Mouse (Mus musculus) gonadal fat pad, adult 2 months (tissue): ENCODE data around the gene Il12rb2. TPM values are rescaled to one million over a fixed set of nuclear protein-coding genes. Genes with fewer than 3 reads are reported as not detected.

ENCODE experiments used
- DNase-seq: peaks from one replicate; pipeline ENCODE4 v3.0.0-alpha.2; 2012; ENCODE audit warnings: low read depth
- polyA plus RNA-seq: library from polyadenylated mRNA; depleted of rRNA; stranded (reverse); fragments of >200 nt; gene quantifications from 2 replicates; pipeline ENCODE4 v1.2.3, GENCODE M21; 2012; rRNA removed

Il12rb2 gene
- polyA plus RNA-seq, 1 experiment = 0.43 TPM

DNA sequence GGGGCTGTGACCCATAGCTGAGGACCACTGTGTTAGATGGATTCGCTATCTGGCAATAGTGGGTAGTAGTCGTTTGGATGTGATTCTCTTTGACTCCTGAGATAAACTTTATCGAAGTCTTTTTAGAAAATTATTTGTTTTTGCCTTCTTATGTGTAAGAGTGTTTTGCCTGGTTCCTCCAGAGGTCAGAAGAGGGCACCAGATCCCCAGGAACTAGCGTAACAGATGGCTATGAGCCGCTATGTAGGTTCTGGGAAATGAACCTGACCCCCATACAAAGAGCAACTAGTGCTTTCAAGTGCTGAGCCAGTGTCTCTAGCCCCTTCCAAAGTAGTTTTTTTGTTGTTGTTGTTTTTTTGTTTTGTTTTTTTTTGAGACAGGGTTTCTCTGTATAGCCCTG lies 79.9 kb downstream of the Il12rb2 start:
- DNase-seq = no peak

DNA sequence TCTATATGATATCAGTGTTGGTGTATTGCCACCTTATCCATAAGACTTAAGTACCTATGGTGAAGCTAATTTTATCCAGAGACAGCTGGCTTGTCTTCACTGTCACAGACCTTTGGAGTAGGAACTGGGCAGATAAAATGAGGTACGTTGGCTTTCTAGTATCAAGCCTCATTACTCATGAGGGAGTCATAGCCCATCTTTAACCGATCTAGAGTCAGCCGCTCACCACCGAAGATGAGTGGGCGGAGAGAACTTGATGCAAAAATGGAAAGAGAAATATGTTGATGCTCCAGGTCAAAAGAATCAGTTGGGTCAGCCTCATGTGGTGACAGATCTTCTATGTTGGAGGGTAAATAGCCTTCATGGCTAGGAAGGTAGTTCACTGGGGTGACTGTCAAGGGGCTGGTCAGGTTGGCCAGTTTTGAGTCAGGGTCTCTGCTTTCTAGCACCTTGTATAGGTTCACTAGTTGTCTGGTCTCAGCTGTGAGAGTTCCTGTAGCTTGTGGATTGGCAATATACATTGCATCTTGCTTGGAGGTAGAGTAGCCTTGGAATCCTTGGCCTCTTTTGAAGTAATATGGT lies 83.9 kb downstream of the Il12rb2 start:
- DNase-seq = no peak

DNA sequence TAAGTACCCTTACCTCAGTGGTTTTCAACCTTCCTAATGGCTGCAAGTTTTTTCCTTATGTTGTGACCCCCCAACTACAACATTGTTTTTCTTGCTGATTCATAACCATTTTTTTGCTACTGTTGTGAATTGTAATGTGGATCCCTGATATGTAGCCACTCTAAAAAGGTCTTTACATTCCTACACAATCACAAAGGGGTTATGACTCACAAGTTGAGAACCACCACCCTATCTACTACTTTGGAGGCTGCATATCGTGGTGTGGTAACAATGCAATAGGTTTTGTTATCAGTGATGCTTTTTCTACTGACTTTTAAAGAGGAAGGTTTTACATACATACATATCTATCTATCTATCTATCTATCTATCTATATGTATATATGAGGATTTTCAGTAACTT lies 93.1 kb downstream of the Il12rb2 start:
- DNase-seq = no peak

DNA sequence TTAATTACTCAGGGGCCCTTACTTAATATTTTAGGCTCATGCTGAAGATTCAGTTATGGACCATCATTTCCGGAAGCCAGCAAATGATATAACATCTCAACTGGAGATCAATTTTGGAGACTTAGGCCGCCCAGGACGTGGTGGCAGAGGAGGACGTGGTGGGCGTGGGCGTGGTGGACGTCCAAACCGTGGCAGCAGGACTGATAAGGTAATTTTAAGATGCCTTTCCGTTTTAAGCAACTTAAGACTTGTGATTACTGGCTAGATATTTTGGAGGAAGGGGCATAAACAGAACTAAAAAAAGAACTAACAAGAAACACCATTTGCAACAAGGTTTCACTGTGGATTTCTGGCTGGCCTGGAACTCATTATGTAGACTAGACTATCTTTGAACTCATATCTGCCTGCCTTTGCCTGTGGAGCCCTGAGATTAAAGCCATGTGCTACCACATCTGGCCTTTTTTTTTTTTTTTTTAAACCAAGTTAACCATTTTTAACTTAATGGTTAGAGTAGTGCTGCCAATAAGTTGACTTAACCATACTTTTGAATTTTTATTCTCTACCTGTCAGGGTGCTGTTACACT lies 94.3 kb downstream of the Il12rb2 start:
- no peak for DNase-seq

DNA sequence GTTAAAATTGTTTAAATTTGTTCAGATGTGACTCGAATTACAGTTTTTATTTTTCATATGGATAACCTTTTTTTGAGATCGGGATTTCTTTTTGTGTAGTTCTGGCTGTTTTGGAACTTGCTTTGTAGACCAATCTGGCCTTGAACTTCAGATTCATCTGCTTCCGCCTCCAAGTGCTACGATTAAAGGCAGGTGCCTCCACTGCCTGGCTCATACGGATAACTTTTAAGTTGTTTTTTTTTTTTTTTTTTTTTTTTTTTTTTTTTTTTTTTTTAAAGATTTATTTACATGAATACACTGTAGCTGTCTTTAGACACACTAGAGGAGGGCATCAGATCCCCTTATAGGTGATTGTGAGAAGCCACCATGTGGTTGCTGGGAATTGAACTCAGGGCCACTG lies 98.0 kb downstream of the Il12rb2 start:
- no peak for DNase-seq

DNA sequence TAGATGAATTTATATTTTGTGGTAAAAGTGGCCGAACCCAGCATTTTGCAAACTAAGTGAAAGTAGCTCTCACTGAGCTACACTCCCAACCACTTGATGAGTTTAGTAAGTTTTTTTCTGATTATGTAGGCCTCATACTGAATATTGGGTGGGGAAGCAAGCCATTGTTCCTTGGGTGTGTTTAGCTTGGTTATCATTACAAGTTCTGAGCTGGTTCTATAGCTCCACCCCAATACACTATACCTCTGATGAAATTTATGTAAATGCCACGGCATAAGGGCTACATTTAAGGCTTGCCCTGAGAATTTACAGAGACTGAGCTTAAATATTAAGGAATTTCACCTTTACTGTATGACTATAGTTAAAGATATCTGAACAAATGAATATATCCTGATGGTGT lies 106.5 kb downstream of the Il12rb2 start:
- no peak for DNase-seq

DNA sequence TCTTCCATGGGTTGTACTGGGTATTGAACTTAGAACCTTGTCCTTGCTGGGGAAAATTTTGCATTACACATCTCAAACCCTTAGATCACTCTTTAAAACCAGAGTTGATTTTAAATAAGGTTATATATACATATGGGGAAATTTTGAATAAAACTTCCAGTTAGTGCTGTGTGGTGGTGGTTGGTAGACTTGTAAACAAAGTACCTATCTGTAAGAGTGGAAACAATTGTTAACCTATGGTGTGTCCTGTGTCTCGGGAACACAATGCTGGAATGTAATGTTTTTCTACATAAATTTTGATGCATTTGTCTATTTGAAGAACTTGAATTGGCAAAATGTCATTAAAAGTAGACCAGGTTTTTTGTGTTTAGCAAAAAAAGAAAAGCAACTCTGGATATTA lies 107.0 kb downstream of the Il12rb2 start:
- DNase-seq = no peak

DNA sequence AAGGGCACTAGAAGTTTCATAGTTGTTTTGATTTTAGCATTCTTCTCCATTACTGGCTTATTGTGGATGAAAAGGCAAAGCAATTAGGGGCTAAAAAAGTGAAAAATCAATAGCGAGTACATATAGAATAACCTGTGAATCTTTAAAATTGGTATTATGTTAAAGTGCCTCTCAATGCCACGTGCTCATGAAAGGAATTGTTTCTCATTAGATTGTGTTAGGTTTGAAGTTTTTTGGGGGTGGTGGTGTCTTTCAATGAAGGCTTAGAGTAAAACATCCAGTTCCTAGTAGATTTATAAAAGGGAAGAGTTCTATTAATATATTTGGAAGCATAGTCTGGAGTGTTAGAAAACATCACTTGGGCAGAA lies 107.8 kb downstream of the Il12rb2 start:
- no peak for DNase-seq

DNA sequence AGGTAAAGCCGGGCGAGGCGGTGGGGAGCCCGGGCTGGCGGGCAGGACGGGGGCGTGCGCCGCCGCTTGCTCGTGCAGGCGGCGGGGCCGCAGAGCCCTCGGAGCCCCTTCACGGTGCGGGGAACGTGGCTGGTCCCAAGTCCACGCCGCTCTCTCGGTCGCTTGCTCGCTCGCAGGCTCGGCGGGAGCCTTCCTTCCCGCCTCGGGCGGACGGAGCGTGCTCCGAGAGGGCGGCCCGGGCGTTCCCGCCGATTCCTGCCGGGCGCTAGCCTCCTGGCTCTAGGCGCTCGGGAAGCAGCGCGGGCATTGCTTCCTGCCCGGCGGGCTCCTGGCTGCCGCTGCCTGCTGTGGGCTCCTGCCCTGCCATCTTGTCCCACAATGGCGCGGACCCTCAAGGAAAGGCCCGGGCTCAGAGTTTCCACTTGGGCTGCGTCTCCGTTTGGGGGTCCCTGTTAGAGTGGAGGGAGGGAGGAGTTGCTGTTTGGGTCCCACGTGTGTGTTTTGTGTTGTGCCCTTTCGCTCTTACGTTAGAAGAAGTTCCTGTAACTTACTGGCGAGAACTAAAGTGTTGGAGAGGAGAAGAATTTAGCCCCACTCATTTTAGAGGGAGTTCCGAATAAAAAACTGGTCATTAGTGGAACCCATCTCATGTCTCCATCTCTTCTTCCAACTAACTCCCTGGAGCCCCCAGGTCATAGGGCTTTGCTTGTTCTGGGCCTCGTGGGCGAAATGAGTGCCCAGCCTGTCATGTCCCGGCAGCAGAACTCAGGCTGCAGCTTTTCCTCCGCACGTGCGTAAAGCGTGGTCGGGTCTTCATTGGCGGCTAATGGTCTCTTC lies 108.4 kb downstream of the Il12rb2 start:
- no peak for DNase-seq

DNA sequence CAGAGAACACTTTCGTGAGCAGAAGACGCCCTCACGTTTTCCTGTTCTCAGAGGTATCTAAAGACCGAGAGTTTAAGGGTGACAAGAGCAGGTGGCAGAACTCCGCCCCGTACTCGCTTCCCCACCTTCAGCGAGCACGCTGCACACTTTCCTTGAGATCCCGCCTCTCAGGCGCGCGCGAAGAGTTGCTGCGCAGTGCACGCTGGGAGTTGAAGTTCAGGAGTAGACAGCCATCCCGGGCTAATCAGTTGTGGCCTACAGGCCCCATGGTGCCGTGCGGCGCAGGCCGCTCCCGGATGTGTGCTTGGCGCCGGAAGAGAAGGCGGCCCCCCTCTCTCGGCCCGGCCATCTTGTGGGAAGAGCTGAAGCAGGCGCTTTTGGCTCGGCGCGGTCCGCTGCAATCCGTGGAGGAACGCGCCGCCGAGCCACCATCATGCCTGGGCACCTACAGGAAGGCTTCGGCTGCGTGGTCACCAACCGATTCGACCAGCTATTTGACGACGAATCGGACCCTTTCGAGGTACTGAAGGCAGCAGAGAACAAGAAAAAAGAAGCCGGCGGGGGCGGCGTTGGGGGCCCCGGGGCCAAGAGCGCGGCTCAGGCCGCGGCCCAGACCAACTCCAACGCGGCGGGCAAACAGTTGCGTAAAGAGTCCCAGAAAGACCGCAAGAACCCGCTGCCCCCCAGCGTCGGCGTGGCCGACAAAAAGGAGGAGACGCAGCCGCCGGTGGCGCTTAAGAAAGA lies 109.2 kb downstream of the Il12rb2 start:
- peak; percentile 89 for DNase-seq

DNA sequence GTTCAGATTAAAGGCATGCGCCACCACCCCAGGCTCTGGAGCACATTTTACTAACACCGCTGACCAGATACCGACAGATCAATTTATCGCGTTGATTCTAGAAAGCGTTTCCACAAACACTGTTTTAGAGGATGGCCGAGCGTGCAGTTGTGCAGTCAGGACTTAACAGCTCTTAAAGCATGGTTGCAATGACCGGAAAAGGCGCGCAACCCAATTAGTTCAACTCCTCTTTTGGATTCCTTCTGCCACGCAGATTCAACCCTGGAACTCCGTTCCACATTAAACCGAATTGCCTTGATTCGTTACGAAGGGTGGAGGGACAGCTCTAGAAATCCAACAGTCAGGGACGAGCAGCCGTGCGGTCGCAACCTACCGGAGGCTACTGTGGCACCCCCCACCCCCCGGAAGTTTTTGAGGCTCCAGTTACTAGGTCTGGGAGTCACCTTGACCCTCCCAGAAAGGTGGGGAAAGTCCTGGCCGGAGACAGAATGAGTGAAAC lies 109.8 kb downstream of the Il12rb2 start:
- DNase-seq = no peak

DNA sequence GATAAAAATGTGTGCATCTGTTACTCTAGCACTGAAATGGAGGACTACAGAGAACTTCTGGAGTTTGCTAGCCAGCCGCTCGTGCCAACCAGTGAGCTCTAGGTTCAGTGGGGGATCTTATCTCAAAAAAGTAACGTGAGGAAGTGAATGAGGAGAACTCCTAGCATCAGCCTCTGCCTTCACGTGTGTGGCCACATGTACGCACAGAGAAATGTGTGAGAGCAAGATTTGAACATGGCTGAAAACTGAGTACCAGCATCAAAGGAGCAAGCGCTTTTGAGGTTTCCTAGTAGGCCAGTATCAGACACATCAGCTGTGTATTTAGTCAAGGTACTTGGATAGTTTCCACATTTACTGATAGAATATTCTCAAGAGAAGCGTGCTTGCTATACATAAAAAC lies 111.1 kb downstream of the Il12rb2 start:
- no peak for DNase-seq

DNA sequence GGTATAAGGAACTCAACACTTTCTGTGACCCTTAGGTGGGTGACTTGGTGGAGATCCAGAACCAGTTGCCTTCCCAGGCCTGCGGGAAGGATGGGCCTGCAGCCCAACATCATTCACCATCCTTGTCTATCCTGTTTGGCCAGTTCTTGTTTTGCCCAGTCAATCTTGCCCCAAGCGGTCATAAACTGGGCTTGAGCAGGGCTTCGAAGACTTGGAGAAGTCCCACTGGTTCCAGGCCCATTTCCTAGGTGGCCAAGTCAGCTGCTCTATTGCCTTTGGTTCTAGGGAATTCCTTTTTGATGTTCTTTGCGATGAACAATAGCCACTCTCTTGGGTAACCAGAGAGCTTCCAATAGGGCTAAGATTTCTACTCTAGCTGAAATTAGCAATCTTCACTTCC lies 124.9 kb downstream of the Il12rb2 start:
- DNase-seq = peak; percentile 91

DNA sequence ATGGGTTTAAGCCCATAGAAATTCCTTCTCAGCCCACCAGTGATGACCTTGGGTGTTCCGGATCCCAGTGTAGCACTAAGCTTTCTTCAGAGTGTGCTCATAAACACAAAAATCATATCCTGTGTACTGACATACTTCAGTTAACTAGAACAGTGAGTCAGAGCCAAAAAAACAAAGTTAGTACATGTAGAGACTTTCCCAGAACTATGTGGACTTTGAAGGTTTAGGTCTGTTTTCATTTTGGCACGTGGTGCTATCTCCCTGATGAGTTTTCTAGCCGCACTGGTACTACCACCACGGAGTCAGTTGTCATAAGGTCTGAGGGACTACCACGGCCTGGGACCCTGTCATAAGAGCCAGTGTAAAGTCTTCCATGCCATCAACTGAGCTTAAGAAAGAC lies 131.5 kb downstream of the Il12rb2 start:
- DNase-seq = no peak

DNA sequence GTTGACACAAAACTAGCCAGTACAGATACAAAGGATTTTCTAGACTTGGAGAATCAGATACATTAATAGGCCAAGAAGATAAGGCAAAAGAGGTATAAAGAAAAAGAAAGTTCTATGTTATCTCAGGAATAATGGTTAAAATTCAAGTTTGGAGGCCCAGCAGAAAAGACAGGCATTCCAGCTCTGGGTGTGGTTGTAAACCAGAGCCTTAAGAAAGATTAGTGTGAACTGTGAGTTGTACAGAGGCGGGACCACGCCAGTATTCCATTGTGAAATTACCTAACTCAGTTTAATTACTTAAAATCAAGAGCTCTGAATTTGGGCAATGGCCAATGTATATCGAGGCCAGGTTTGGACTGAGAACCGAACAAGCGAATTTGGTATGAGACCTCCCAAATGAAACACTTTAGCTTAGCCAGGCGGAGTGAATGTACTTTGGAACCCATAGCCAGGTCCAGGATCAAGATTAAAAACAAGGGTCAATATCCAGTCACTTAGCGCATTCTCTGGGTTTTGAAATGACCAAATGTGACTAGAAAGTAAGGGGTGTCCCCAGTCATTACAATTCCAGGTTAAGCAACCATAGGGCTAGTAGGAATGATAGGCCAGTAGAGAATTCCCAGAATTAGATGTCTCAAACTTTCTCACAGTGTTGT lies 132.1 kb downstream of the Il12rb2 start:
- no peak for DNase-seq

Other genes with a start within 250 kb of the Il12rb2 start
- gene Serbp1, start 138.0 kb downstream of the Il12rb2 start, polyA plus RNA-seq = 37.8 and 64.9 TPM in 2 replicates
- 0.11 TPM in 1 of 2 replicates, not detected in the other for gene Il23r, start 115.7 kb upstream of the Il12rb2 start, polyA plus RNA-seq
- gene Tacstd2, start 159.6 kb upstream of the Il12rb2 start, polyA plus RNA-seq = 9.5 and 16.5 TPM in 2 replicates